8 mouse cellular contexts compared by ENCODE assay signal in genomic region chr16:38477241-38477608, GRCm38 (mm10). TPM values are rescaled to one million over a fixed set of nuclear protein-coding genes. Genes with fewer than 3 reads are reported as not detected.
A peak's percentile ranks its signal among the peaks of the same experiment; 100 is the strongest.
DNase-seq lines count a peak whose midpoint lies in the region; ATAC-seq and TF ChIP-seq lines count a peak whose summit lies in the region.
"Not testable (repeated sequence)": the region's sequence is repeated elsewhere in the genome, so short reads cannot be mapped to it uniquely, and the experiment has no call there.

No protein-coding gene starts in this region.

- H3K36me3 ChIP-seq in E14TG2a.4 (ENCODE audit: insufficient read depth, low read length); embryonic facial prominence, embryonic 15.5 days; heart, embryonic 11.5 days (ENCODE audit: control insufficient read depth, insufficient read depth, low read length); hindbrain, embryonic 16.5 days (ENCODE audit: control insufficient read depth, insufficient read depth, low read length); liver, postnatal 0 days (replicated peaks; ENCODE audit: insufficient read depth, low read length); midbrain, postnatal 0 days (ENCODE audit: insufficient read depth, low read length); stomach, postnatal 0 days (ENCODE audit: control insufficient read depth, insufficient read depth, low read length): not testable (repeated sequence)

- H3K4me2 ChIP-seq in embryonic facial prominence, embryonic 15.5 days (replicated peaks) = peak overlapping the region; percentile 77
- H3K4me2 ChIP-seq in heart, embryonic 11.5 days = peak overlapping the region; percentile 64
- H3K4me2 ChIP-seq in hindbrain, embryonic 16.5 days (ENCODE audit: low read length) = peak overlapping the region; percentile 82
- H3K4me2 ChIP-seq in liver, postnatal 0 days (ENCODE audit: low read depth, low read length) = peak overlapping the region; percentile 88
- H3K4me2 ChIP-seq in midbrain, postnatal 0 days (ENCODE audit: low read depth, low read length, poor library complexity, severe bottlenecking) = peak overlapping the region; percentile 55
- H3K4me2 ChIP-seq in stomach, postnatal 0 days (replicated peaks; ENCODE audit: low read depth) = peak overlapping the region; percentile 61

- peak overlapping the region; percentile 69 for H3K4me3 ChIP-seq in E14TG2a.4 (replicated peaks; ENCODE audit: low read length)
- H3K4me3 ChIP-seq in embryonic facial prominence, embryonic 15.5 days (replicated peaks) = peak overlapping the region; percentile 42
- peak overlapping the region; percentile 39 for H3K4me3 ChIP-seq in heart, embryonic 11.5 days (ENCODE audit: low read depth, low read length)
- peak overlapping the region; percentile 41 for H3K4me3 ChIP-seq in hindbrain, embryonic 16.5 days (ENCODE audit: low read length)
- peak overlapping the region; percentile 50 for H3K4me3 ChIP-seq in left cerebral cortex, adult 2 months
- peak overlapping the region; percentile 50 for H3K4me3 ChIP-seq in liver, postnatal 0 days (ENCODE audit: low read depth, low read length)
- H3K4me3 ChIP-seq in midbrain, postnatal 0 days (ENCODE audit: low read depth, low read length) = peak overlapping the region; percentile 34
- H3K4me3 ChIP-seq in stomach, postnatal 0 days (ENCODE audit: low read depth, low read length) = peak overlapping the region; percentile 37

- 37% methylated on average over 14 of the region's 14 CpGs for WGBS in embryonic facial prominence, embryonic 15.5 days
- WGBS in heart, embryonic 11.5 days (ENCODE audit: insufficient replicate concordance) = 42% methylated on average over 14 of the region's 14 CpGs
- 37% methylated on average over 14 of the region's 14 CpGs for WGBS in hindbrain, embryonic 16.5 days
- 53% methylated on average over 14 of the region's 14 CpGs for WGBS in liver, postnatal 0 days (ENCODE audit: insufficient replicate concordance)
- 65% methylated on average over 14 of the region's 14 CpGs for WGBS in midbrain, postnatal 0 days
- 35% methylated on average over 14 of the region's 14 CpGs for WGBS in stomach, postnatal 0 days

- not testable (repeated sequence) for H3K27me3 ChIP-seq in E14TG2a.4 (ENCODE audit: insufficient read depth, low read length); embryonic facial prominence, embryonic 15.5 days; heart, embryonic 11.5 days (ENCODE audit: control insufficient read depth, insufficient read depth, low read length); hindbrain, embryonic 16.5 days (replicated peaks; ENCODE audit: control insufficient read depth, insufficient read depth, low read length); liver, postnatal 0 days (ENCODE audit: insufficient read depth, low read length); midbrain, postnatal 0 days (ENCODE audit: insufficient read depth, low read length); stomach, postnatal 0 days (ENCODE audit: control insufficient read depth, insufficient read depth, low read length)

- peaks cover 52% of the 10 kb centered on the region for H3K4me1 ChIP-seq in E14TG2a.4 (replicated peaks; ENCODE audit: low read depth, low read length)
- H3K4me1 ChIP-seq in embryonic facial prominence, embryonic 15.5 days; heart, embryonic 11.5 days (ENCODE audit: control insufficient read depth, insufficient read depth, low read length); hindbrain, embryonic 16.5 days (ENCODE audit: control insufficient read depth, insufficient read depth, low read depth, low read length); midbrain, postnatal 0 days (ENCODE audit: insufficient read depth, low read length); stomach, postnatal 0 days (replicated peaks; ENCODE audit: control insufficient read depth, insufficient read depth): not testable (repeated sequence)
- peaks cover 16% of the 10 kb centered on the region for H3K4me1 ChIP-seq in liver, postnatal 0 days (ENCODE audit: insufficient read depth)

- H3K9me3 ChIP-seq in E14TG2a.4 (ENCODE audit: low read length); embryonic facial prominence, embryonic 15.5 days (replicated peaks); heart, embryonic 11.5 days (replicated peaks; ENCODE audit: control insufficient read depth, low read length); hindbrain, embryonic 16.5 days (ENCODE audit: control insufficient read depth, low read length); liver, postnatal 0 days (ENCODE audit: low read length); midbrain, postnatal 0 days (ENCODE audit: low read length); stomach, postnatal 0 days (ENCODE audit: control insufficient read depth, low read length): not testable (repeated sequence)

- not testable (repeated sequence) for H3K27ac ChIP-seq in embryonic facial prominence, embryonic 15.5 days (replicated peaks); heart, embryonic 11.5 days (ENCODE audit: low read depth, low read length); left cerebral cortex, adult 2 months; liver, postnatal 0 days (ENCODE audit: low read depth); midbrain, postnatal 0 days (ENCODE audit: low read depth, low read length); stomach, postnatal 0 days (replicated peaks)
- H3K27ac ChIP-seq in hindbrain, embryonic 16.5 days (ENCODE audit: low read depth, low read length) = peak overlapping the region; percentile 20; the same call in 1 of the 2 replicates

- intact Hi-C loops in left cerebral cortex, adult 2 months (cut with DNase I) = not testable (repeated sequence)

- H3K9ac ChIP-seq in embryonic facial prominence, embryonic 15.5 days; liver, postnatal 0 days (replicated peaks); stomach, postnatal 0 days (ENCODE audit: low read length): not testable (repeated sequence)
- peak overlapping the region; percentile 62 for H3K9ac ChIP-seq in heart, embryonic 11.5 days (ENCODE audit: low read depth, low read length)
- H3K9ac ChIP-seq in hindbrain, embryonic 16.5 days (ENCODE audit: low read depth, low read length) = peak overlapping the region; percentile 52
- 0 out of 2 replicates have a peak overlapping the region, but pooled peaks have one; percentile 2 for H3K9ac ChIP-seq in midbrain, postnatal 0 days (replicated peaks; ENCODE audit: low read length, poor library complexity, severe bottlenecking)

- not testable (repeated sequence) for TF ChIP-seq CTCF in E14TG2a.4 (conservative IDR thresholded peaks at IDR 0.05; ENCODE audit: low read length); left cerebral cortex, adult 2 months (IDR thresholded peaks at IDR 0.05); liver, postnatal 0 days (IDR thresholded peaks at IDR 0.05; ENCODE audit: low read depth); midbrain, postnatal 0 days (IDR thresholded peaks at IDR 0.05); stomach, postnatal 0 days (IDR thresholded peaks at IDR 0.05; ENCODE audit: low read depth)

- not testable (repeated sequence) for TF ChIP-seq EP300 in liver, postnatal 0 days (IDR thresholded peaks at IDR 0.05; ENCODE audit: low read depth); stomach, postnatal 0 days (optimal IDR thresholded peaks at IDR 0.05)

- ATAC-seq in embryonic facial prominence, embryonic 15.5 days (ENCODE audit: insufficient number of reproducible peaks, low FRiP score, low TSS enrichment, low read depth); heart, embryonic 11.5 days (replicated peaks; ENCODE audit: insufficient number of reproducible peaks, low FRiP score, low TSS enrichment); hindbrain, embryonic 16.5 days; liver, postnatal 0 days; midbrain, postnatal 0 days (ENCODE audit: low FRiP score); stomach, postnatal 0 days (ENCODE audit: low FRiP score, low TSS enrichment): not testable (repeated sequence)

- DNase-seq in left cerebral cortex, adult 2 months (ENCODE audit: extremely low spot score in 1 of 2, low spot score in 2 of 2); liver, postnatal 0 days; midbrain, postnatal 0 days (ENCODE audit: low spot score); stomach, postnatal 0 days (ENCODE audit: low spot score): not testable (repeated sequence)

RNA-seq across cellular contexts. Expression of gene Cd80, which starts 21.9 kb away (rescaled TPM):
- 0.21 and 0.41 TPM in 2 replicates for polyA plus RNA-seq in embryonic facial prominence, embryonic 15.5 days (2015; fragmentation: Nextera tagmentation; extraction: Ambion mirVana)
- polyA plus RNA-seq in heart, embryonic 11.5 days (2014; fragmentation: Nextera tagmentation; extraction: Ambion mirVana) = 0.66 and 0.80 TPM in 2 replicates
- 0.30 and 0.60 TPM in 2 replicates for polyA plus RNA-seq in hindbrain, embryonic 16.5 days (2015; fragmentation: Nextera tagmentation; extraction: Ambion mirVana)
- under 1 TPM; 0.27 to 0.54 TPM for total RNA-seq in left cerebral cortex, adult 2 months (2021)
- 0.13 and 0.15 TPM in 2 replicates for polyA plus RNA-seq in liver, postnatal 0 days (2015; fragmentation: Nextera tagmentation; extraction: Ambion mirVana)
- total RNA-seq in midbrain, postnatal 0 days (2014; rRNA removed) = 0.33 TPM in 1 of 2 replicates, not detected in the other
- polyA plus RNA-seq in midbrain, postnatal 0 days (2015; fragmentation: Nextera tagmentation; extraction: Ambion mirVana) = 0.33 and 0.39 TPM in 2 replicates
- polyA plus RNA-seq in stomach, postnatal 0 days (2015; fragmentation: Nextera tagmentation; extraction: Ambion mirVana) = 0.45 and 0.59 TPM in 2 replicates

RNA-seq across cellular contexts. Expression of gene Adprh, which starts 24.7 kb away (rescaled TPM):
- 105 and 109 TPM in 2 replicates for polyA plus RNA-seq in embryonic facial prominence, embryonic 15.5 days (2015; fragmentation: Nextera tagmentation; extraction: Ambion mirVana)
- polyA plus RNA-seq in heart, embryonic 11.5 days (2014; fragmentation: Nextera tagmentation; extraction: Ambion mirVana) = 99.7 and 101 TPM in 2 replicates
- 159 and 165 TPM in 2 replicates for polyA plus RNA-seq in hindbrain, embryonic 16.5 days (2015; fragmentation: Nextera tagmentation; extraction: Ambion mirVana)
- total RNA-seq in left cerebral cortex, adult 2 months (2021) = 10 to 100 TPM; 60.9 to 61.6 TPM
- polyA plus RNA-seq in liver, postnatal 0 days (2015; fragmentation: Nextera tagmentation; extraction: Ambion mirVana) = 17.9 and 22.2 TPM in 2 replicates
- total RNA-seq in midbrain, postnatal 0 days (2014; rRNA removed) = 50.4 and 54.8 TPM in 2 replicates
- 147 and 148 TPM in 2 replicates for polyA plus RNA-seq in midbrain, postnatal 0 days (2015; fragmentation: Nextera tagmentation; extraction: Ambion mirVana)
- polyA plus RNA-seq in stomach, postnatal 0 days (2015; fragmentation: Nextera tagmentation; extraction: Ambion mirVana) = 44.4 and 46.7 TPM in 2 replicates

RNA-seq across cellular contexts. Expression of gene Pla1a, which starts 44.3 kb away (rescaled TPM):
- polyA plus RNA-seq in embryonic facial prominence, embryonic 15.5 days (2015; fragmentation: Nextera tagmentation; extraction: Ambion mirVana) = 0.49 and 0.60 TPM in 2 replicates
- polyA plus RNA-seq in heart, embryonic 11.5 days (2014; fragmentation: Nextera tagmentation; extraction: Ambion mirVana) = 0.25 and 0.43 TPM in 2 replicates
- 0.81 and 0.84 TPM in 2 replicates for polyA plus RNA-seq in hindbrain, embryonic 16.5 days (2015; fragmentation: Nextera tagmentation; extraction: Ambion mirVana)
- 1 to 10 TPM; 1.5 to 2.5 TPM for total RNA-seq in left cerebral cortex, adult 2 months (2021)
- polyA plus RNA-seq in liver, postnatal 0 days (2015; fragmentation: Nextera tagmentation; extraction: Ambion mirVana) = 49.8 and 55.8 TPM in 2 replicates
- total RNA-seq in midbrain, postnatal 0 days (2014; rRNA removed) = 1.4 and 1.5 TPM in 2 replicates
- 0.97 and 1.6 TPM in 2 replicates for polyA plus RNA-seq in midbrain, postnatal 0 days (2015; fragmentation: Nextera tagmentation; extraction: Ambion mirVana)
- 0.11 and 0.34 TPM in 2 replicates for polyA plus RNA-seq in stomach, postnatal 0 days (2015; fragmentation: Nextera tagmentation; extraction: Ambion mirVana)

RNA-seq across cellular contexts. Expression of gene Timmdc1, which starts 45.2 kb away (rescaled TPM):
- 28.9 and 29.9 TPM in 2 replicates for polyA plus RNA-seq in embryonic facial prominence, embryonic 15.5 days (2015; fragmentation: Nextera tagmentation; extraction: Ambion mirVana)
- polyA plus RNA-seq in heart, embryonic 11.5 days (2014; fragmentation: Nextera tagmentation; extraction: Ambion mirVana) = 33.3 and 33.6 TPM in 2 replicates
- polyA plus RNA-seq in hindbrain, embryonic 16.5 days (2015; fragmentation: Nextera tagmentation; extraction: Ambion mirVana) = 28.0 and 32.8 TPM in 2 replicates
- 10 to 100 TPM; 32.2 to 33.4 TPM for total RNA-seq in left cerebral cortex, adult 2 months (2021)
- polyA plus RNA-seq in liver, postnatal 0 days (2015; fragmentation: Nextera tagmentation; extraction: Ambion mirVana) = 14.8 and 17.0 TPM in 2 replicates
- 29.4 and 33.1 TPM in 2 replicates for total RNA-seq in midbrain, postnatal 0 days (2014; rRNA removed)
- polyA plus RNA-seq in midbrain, postnatal 0 days (2015; fragmentation: Nextera tagmentation; extraction: Ambion mirVana) = 25.8 and 26.3 TPM in 2 replicates
- 14.6 and 15.5 TPM in 2 replicates for polyA plus RNA-seq in stomach, postnatal 0 days (2015; fragmentation: Nextera tagmentation; extraction: Ambion mirVana)

Comparison
In these comparisons a context has a peak if more than half of its experiments do, and no peak if none do; other contexts are left out.
1. RNA of gene Pla1a, which starts 44.3 kb away (polyA plus RNA-seq): 49.8 to 55.8 TPM in liver, postnatal 0 days; 0.97 to 1.6 TPM in midbrain, postnatal 0 days, 0.81 to 0.84 TPM in hindbrain, embryonic 16.5 days, 0.49 to 0.60 TPM in embryonic facial prominence, embryonic 15.5 days, 0.25 to 0.43 TPM in heart, embryonic 11.5 days and 0.11 to 0.34 TPM in stomach, postnatal 0 days; every median in the first group is over 10 times any median in the second.
2. Peak in every context shown above with its lines, with median percentiles within 50 percentile points of each other: H3K4me3 ChIP-seq and H3K4me2 ChIP-seq.